Mouse (Mus musculus) kidney, adult 9 months (tissue): ENCODE measurements around the gene Susd1.

Experiments used
- DNase-seq: peaks from one replicate; pipeline ENCODE4 v3.0.0; 2022

Gene Susd1

GRCm38 (mm10) chr4:59437990-59438854 is at the start of gene Susd1:
Gene Susd1, minus strand, starts transcription at chr4:59438633.
- peak; percentile 75 for DNase-seq

DNA sequence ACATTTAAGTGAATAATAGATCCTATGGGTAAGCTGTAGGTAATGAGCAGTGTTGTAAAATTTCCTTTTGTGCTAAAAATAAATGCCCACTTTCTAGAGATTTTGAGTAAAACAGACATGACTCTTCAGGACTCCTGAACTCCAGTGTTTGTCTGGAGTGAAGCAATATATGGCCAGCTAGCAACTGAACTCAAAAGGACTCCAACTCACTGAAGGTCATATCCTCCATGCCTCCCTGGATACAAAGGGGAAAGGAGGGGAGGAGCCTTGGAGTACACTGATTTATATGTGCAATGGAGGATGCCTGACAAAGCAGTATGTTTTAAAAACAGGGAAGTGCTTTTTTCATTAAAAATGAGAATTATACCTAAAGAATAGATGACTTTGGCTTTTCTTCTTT is 32.9 kb upstream of the Susd1 start:
- DNase-seq, result no peak

GRCm38 (mm10) chr4:59465449-59465848 is 27.0 kb upstream of the Susd1 start:
- no peak for DNase-seq

DNA sequence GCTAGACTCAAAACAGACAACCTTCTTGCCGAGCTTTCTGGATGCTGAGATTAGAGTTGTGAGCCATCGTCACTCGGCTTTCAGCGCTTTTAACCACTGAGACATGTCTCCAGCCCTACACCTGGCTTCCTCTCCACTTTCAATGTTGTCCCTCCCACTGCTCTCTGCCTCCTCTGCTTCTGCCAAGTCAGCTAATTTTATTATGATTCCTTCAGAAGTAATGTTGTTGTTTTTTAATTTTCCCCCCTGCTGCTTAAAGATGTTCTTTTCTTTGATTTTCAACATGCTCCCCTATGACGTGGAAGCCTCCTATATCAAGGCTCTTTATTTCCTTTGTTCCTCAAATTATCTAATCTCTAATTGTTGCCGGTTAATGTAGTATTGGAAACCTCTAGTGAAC is 26.2 kb upstream of the Susd1 start:
- DNase-seq, result no peak

- no peak for DNase-seq
Observed at GRCm38 (mm10) chr4:59462494-59462893, 24.1 kb upstream of the Susd1 start.

DNA sequence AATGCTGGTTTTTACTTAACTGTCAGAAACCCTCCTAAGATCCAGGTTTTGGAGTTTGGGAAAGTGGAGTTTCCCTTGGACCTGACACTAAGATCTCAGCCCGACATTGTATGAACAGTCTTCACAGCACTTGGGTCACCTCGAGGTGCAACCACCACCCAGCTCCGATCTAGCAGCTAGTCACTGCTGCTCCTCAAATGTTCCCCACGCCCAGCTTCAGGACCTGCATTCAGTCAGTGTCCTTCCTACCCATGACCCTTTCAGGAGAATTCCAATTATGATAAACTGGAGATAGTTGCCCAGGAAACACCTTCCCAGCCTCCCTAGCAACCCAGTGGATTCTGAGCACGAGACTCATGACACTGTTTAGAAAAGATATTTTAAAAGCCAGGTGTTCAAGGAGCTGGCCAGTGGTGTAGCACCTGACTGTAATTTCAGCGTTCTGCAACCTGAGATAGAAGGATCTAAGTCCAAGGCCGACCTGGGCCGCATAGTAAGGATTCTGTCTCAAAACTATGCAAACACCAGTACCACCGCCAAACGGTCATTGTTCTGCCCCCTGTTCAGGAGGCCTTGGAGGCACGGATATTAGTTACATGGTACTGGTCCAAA is 22.8 kb upstream of the Susd1 start:
- no peak for DNase-seq

GRCm38 (mm10) chr4:59459216-59459955 is 21.0 kb upstream of the Susd1 start:
- no peak for DNase-seq

DNA sequence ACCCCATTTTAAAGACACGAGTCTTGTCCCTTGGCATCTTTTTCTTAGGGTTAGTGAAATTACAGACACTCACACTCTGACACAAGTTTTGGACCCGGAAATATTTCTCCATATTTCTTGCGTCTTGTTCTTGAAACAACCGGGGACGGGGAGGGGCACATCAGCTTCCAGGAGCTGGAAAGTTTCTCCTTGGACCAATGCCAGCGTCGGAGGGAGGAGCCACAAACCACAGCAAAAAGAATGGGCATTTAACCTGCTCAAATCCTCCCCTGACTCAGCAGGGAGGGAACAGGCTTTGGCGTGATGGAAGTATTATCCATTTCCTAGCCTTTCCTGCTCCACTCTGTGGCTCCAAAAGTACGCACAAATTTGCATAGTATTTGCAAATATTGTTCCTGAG is 19.5 kb upstream of the Susd1 start:
- DNase-seq, result peak; percentile 61

- no peak for DNase-seq
Observed at GRCm38 (mm10) chr4:59457091-59457490, 18.7 kb upstream of the Susd1 start.

GRCm38 (mm10) chr4:59455465-59455864 is 17.0 kb upstream of the Susd1 start:
- no peak for DNase-seq

DNA sequence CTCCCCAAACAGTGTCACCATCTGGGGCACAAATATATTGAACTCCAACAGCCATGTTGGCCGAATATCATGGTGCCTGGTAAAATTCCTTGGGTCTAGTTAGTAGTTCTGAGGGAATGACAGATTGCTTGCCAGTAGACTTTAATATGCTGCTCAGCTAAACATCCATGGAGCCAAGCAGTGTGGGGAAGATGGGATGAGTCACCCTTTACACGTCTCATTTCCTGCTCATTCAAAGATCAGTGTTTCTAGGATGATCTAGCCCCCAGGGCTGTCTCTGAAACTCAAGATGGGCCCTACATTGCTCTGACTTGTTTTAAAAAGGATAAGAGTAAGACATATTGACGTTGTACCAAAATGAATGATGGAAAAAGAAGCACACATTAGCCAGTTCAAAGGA is 15.6 kb upstream of the Susd1 start:
- DNase-seq, result no peak

DNA sequence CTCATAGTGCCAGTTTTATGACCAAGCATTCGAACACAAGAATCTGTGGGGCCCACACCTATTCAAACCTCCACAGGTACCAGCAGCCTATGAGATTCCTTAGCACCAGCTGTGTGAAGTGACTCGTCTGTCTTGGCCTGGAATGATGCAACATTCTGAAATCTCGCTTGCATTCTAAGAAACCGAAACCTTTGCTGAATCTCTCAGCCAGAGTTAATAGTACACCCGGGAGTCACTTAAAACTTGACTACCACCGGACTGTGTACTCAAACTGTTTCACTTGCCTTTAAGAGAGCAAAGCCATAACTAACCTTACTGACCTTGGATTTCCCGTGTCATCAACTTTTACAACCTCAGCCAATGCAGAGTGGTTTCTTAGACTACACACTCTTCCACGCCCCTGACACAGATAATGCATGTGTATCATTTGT is 14.1 kb upstream of the Susd1 start:
- DNase-seq, result peak; percentile 84

DNA sequence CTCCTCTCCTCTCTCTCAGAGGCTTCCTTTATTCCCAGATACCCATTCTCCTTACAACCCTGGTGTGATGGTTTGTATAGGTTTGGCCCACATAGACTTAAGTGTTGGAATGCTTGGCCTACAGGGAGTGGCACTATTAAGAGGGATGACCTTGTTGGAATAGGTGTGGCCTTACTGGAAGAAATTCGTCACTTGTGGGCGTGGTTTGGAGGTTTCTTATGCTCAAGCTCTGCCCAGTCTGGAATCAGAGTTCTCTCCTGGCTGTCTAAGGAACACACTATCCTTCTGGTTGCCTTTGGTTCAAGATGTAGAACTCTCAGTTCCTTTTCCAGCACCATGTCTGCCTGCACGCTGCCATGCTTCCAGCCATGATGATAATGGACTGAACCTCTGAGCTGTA is 12.5 kb upstream of the Susd1 start:
- DNase-seq, result no peak

DNA sequence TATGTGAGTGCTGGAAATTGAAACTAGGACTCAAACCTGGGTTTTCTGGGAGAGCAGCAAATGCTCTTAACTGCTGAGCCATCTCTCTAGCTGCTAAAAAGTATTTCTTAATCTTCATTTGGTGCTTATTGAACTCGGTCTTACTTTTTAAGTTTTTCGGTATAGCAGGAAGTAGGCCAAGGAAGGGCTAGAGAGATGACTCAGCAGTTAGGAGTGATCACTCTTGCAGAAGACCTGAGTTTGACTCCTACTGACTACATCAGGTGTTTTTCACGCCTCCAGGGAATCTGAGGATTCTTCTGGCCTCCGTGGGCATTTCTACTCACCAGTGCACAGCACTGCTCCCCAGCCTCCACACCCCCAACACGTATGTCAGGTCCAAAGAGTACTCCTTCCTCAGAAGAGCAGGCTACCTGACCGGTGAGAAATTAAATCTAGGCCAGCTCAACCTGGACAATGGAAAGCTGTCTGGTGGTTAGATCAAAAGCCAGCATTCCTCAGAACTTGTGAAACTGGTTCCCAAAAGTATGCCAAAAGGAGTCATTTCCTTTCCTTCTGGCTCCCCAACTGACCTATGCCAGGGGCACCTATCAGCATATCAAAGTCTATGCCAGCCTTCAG is 11.9 kb upstream of the Susd1 start:
- no peak for DNase-seq

DNA sequence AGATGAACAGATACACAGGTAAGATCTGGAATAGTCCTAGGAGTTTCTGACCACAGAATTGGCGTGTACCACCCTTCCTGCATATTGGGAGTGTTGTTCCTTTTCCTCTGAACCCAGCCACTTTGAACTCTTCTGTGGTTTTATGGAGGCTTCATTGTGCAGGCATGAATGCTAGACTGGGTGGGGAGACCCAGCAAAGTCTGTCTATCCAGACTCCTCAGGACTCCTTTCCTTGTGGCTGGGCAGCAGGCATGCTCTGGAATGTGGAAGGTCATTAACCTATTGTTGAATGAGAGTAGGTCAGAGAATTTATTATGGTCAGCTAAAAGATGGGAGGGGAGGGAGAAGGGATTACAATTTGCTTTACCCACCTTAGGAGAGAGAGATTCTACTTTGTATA is 8.9 kb upstream of the Susd1 start:
- DNase-seq, result no peak

- no peak for DNase-seq
Observed at GRCm38 (mm10) chr4:59445516-59445915, 7.1 kb upstream of the Susd1 start.

- DNase-seq, result no peak
Observed at GRCm38 (mm10) chr4:59444994-59445393, 6.6 kb upstream of the Susd1 start.

GRCm38 (mm10) chr4:59444085-59444484 is 5.7 kb upstream of the Susd1 start:
- no peak for DNase-seq

DNA sequence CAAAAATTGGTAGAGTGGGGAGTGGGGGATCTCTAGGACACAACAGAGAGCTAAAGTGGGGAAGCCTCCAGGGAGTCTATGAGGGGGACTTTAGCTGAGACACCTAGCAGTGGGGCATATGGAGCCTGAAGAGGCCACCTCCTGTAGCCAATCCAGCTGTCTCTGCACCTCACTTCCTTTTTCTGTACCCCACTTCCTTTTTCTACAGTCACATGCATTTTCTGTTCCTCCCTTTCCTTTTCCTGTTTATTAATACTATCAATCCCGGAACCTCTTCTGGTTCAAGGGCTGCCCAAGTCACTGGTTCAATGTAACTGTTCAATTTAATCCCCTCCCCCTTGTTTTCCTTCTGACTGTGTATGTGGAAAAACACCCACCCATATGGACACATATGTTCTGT is 2.8 kb upstream of the Susd1 start:
- no peak for DNase-seq

- DNase-seq, result peak; percentile 76
Observed at GRCm38 (mm10) chr4:59439960-59440359, 1.5 kb upstream of the Susd1 start.

- no peak for DNase-seq
Observed at GRCm38 (mm10) chr4:59439041-59439440, 608 bp upstream of the Susd1 start.

DNA sequence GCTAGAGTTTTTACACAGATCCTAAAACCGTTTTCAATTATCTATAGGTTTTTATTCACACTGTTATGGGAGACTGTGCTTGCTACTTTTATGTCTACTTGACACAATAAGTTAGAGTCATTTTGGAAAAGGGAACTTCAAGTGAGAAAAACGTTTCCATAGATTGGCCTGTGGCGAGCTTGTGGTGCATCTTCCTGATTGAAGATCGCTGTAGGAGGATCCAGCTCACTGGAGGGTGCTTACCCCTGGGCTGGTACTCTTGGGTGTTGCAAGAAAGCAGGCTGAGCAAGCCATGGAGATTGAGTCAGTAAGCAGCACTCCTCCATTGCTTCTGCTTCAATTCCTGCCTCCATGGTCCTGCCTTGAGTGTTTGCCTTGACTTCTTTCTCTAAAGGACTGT is 2.5 kb downstream of the Susd1 start:
- DNase-seq, result no peak

- DNase-seq, result peak; percentile 22
Observed at GRCm38 (mm10) chr4:59434039-59434438, 4.4 kb downstream of the Susd1 start.
